Mouse (Mus musculus): ENCODE results near the gene Apbb2. TPM values are rescaled to one million over a fixed set of nuclear protein-coding genes. Genes with fewer than 3 reads are reported as not detected.

The Apbb2 gene
- polyA plus RNA-seq, 1 experiment from 2014 or later = 28.2 TPM

DNA sequence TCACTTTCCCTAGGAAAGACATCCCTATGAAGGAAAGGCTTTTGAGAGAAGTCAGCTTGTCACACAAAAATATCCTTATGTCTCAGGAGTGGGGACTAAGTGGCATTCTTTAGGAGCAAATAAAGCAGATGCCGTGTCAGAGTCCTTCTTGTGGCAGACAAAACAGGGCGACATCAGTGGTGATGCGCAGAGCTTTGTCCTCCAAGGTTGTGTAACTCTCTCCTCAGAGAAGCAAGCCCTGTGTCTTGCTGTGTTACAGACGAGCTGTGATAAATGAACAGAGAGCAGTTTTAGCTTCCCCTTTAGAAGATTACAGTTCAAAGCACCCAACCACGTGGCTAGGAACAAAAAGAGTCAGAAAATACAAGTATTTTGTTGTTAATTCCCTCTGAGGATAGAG is 205.2 kb downstream of the Apbb2 start:
- no peak for DNase-seq (ENCODE audit: low spot score)
- Histone ChIP-seq H3K4me3 (no peak overlapping the region), H3K27me3 (ENCODE audit: low read depth, poor library complexity, severe bottlenecking) (no peaks in the 10 kb centered on the region), H3K36me3 (no peaks in the 10 kb centered on the region), H3K9me3 (replicated peaks) (no peaks in the 10 kb centered on the region), H3K27ac (replicated peaks) (no peak overlapping the region), H3K4me1 (peaks cover 30% of the 10 kb centered on the region)
- WGBS = 63% methylated on average over 5 of the region's 5 CpGs

DNA sequence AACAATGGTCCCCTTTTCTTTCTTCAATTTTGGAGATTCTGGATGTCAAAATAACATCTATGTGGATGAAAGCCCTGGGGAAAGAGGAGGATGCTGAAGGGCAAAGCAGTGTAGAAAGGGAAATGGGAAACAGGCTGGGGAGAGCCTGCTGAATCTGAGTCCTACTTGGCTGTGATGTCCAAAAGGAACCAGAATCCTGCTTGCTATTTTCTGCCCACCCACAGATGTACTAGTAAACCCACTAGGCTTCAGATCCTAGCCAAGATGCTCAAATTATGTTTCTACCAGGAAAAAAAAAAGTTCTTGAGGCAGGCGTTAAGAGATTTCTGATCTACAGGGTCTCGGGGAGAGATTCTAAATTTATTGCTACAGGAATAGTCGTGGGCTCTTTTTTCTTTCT is 205.8 kb downstream of the Apbb2 start:
- H3K36me3 ChIP-seq = no peaks in the 10 kb centered on the region
- 87% methylated on average over 3 of the region's 3 CpGs for WGBS
- H3K27me3 ChIP-seq (ENCODE audit: low read depth, poor library complexity, severe bottlenecking) = no peaks in the 10 kb centered on the region
- H3K27ac ChIP-seq (replicated peaks) = no peak overlapping the region
- no peak for DNase-seq (ENCODE audit: low spot score)
- no peak overlapping the region for H3K4me3 ChIP-seq
- H3K9me3 ChIP-seq (replicated peaks) = no peaks in the 10 kb centered on the region
- H3K4me1 ChIP-seq = peaks cover 29% of the 10 kb centered on the region

DNA sequence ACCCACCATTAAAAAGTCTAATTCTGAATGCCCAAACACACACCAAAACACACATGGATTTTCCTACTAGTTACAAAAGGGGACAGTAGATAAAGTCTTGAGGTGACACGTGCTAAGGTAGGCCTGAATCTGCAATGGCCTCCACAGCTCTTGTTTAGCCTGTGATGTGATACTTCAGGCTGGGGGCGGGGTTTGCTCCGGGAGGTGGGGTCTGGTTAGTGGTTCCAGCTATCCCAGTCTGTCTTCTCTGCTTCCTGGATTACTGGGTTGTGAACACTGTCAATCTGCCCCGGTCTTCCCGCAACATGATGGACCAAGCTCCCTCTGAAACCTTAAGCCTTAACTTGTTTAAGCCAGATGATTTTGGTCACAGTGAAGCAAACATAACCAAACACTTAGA is 210.0 kb downstream of the Apbb2 start:
- 76% methylated on average over 5 of the region's 5 CpGs for WGBS
- DNase-seq (ENCODE audit: low spot score) = no peak
- Histone ChIP-seq H3K4me1 (peaks cover 10% of the 10 kb centered on the region), H3K27ac (replicated peaks) (no peak overlapping the region), H3K36me3 (no peaks in the 10 kb centered on the region), H3K4me3 (no peak overlapping the region), H3K9me3 (replicated peaks) (no peaks in the 10 kb centered on the region), H3K27me3 (ENCODE audit: low read depth, poor library complexity, severe bottlenecking) (no peaks in the 10 kb centered on the region)

DNA sequence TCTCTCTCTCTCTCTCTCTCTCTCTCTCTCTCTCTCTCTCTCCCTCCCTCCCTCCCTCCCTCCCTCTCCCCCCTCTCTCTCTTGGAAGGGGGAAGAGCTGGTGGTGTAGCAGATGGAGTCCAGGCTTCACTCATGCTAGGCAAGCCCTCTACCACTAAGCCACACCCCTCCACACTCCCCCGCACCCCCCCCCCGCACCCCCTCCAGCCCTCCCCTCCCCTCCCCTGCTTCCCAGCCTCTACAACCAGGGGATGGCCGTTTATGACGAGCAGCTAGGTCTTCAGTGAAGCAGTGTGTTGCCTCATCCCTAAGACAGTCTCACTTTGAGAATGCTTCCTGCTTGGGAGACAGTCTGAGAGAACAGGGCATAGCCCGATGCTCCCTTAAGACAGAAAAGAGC is 210.6 kb downstream of the Apbb2 start:
- no peak for DNase-seq (ENCODE audit: low spot score)
- no peak overlapping the region for H3K4me3 ChIP-seq
- no peaks in the 10 kb centered on the region for H3K36me3 ChIP-seq
- WGBS = 69% methylated on average over 4 of the region's 5 CpGs
- H3K4me1 ChIP-seq = peaks cover 10% of the 10 kb centered on the region
- H3K27me3 ChIP-seq (ENCODE audit: low read depth, poor library complexity, severe bottlenecking) = no peaks in the 10 kb centered on the region
- H3K9me3 ChIP-seq (replicated peaks) = no peaks in the 10 kb centered on the region
- peak overlapping the region; percentile 38; the same call in 1 of the 2 replicates for H3K27ac ChIP-seq (replicated peaks)

DNA sequence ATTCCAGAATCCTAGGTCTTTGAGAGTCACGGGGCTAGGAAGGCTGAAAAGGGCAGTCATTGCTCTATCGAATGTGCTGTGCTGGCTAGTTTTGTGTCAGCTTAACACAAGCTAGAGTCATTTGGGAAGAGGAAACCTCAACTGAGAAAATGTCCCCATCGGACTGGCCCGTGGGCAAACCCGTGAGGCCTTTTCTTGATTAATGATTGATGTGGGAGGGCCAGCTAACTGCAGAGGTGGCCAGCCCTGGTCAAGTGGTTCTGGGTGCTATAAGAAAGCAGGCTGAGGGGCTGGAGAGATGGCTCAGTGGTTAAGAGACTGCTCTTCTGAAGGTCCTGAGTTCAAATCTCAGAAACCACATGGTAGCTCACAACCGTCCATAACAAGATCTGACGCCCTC is 212.2 kb downstream of the Apbb2 start:
- WGBS = 98% methylated on average over 7 of the region's 7 CpGs
- H3K27me3 ChIP-seq (ENCODE audit: low read depth, poor library complexity, severe bottlenecking) = no peaks in the 10 kb centered on the region
- no peak for DNase-seq (ENCODE audit: low spot score)
- no peak overlapping the region for H3K27ac ChIP-seq (replicated peaks)
- no peak overlapping the region for H3K4me3 ChIP-seq
- no peaks in the 10 kb centered on the region for H3K9me3 ChIP-seq (replicated peaks)
- no peaks in the 10 kb centered on the region for H3K36me3 ChIP-seq
- H3K4me1 ChIP-seq = peaks cover 10% of the 10 kb centered on the region

DNA sequence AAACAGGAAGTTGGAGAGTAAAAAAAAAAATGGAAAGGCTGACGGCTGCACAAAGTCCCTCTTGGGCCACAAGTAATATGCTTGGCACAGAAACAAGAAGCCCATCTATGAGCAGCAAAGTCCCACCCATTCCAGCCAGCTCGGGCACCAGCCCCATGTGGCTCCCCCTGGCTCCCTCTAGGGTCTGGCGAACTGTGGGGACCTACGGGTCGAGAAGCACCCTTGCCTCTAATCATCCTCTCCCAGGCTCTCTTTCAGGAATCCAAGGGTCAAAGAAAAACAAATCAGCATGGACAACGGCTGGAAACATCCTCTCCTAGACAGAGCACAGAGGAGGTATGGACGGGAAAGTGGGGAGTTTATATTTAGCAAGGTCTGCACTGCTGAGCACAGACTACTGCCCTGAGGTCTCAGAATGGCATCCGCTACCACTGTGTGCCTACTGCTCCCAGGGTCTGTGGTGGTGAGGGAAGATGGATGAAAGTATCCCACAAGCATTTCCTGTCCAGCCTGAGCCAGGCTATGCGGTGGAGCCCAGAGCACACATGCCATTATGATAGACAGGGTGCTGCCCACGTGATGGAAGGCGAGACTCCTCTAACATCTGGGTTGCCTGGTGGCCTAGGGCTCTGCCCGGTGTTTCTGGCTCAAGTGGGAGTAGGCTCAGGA is 212.7 kb downstream of the Apbb2 start:
- WGBS = 81% methylated on average over 12 of the region's 12 CpGs
- no peak for DNase-seq (ENCODE audit: low spot score)
- H3K27me3 ChIP-seq (ENCODE audit: low read depth, poor library complexity, severe bottlenecking) = no peaks in the 10 kb centered on the region
- peaks cover 10% of the 10 kb centered on the region for H3K4me1 ChIP-seq
- H3K9me3 ChIP-seq (replicated peaks) = no peaks in the 10 kb centered on the region
- no peaks in the 10 kb centered on the region for H3K36me3 ChIP-seq
- no peak overlapping the region for H3K27ac ChIP-seq (replicated peaks)
- no peak overlapping the region for H3K4me3 ChIP-seq

DNA sequence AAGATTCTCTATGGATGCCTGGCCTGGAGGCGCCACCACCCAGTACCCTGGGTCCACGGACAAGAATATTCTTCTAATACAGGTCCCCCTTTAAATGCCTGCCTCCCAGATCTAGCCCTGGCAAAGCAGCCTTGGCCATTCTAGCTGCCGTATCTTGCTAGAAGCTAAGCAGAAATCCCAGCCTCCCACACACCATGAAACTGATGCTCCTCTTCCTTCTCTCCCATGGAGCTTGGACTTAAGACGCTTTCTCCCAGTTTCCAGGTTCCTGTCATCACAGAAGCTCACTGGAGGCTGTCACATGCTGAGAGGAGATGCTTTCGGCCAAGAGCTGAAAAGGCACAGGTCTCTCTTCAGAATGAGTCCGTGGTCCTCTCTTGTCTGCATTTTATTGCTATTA is 213.3 kb downstream of the Apbb2 start:
- Histone ChIP-seq H3K4me1 (peaks cover 10% of the 10 kb centered on the region), H3K9me3 (replicated peaks) (no peaks in the 10 kb centered on the region), H3K27me3 (ENCODE audit: low read depth, poor library complexity, severe bottlenecking) (no peaks in the 10 kb centered on the region), H3K36me3 (no peaks in the 10 kb centered on the region), H3K4me3 (no peak overlapping the region), H3K27ac (replicated peaks) (no peak overlapping the region)
- WGBS = 92% methylated on average over 6 of the region's 6 CpGs
- DNase-seq (ENCODE audit: low spot score) = no peak

DNA sequence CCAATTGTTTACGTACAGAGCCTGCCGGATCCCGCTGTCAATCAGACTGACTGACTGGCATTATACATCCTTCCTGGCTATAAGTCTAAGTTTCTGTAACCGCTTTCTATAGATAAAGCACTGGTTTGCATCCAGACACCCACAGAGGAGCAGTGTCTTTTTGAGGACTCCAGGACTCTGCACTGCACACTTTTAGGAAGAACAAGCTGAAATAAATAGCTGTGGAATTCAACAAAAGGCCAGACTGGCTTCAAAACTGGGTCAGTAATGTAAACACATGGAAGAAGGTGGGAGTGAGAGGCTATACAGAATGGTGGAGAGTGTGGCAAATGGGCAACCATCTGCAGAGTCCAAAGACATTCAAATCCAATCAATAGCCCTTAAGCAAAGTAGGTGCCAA is 218.0 kb downstream of the Apbb2 start:
- Histone ChIP-seq H3K36me3 (no peaks in the 10 kb centered on the region), H3K4me1 (no peaks in the 10 kb centered on the region), H3K9me3 (replicated peaks) (no peaks in the 10 kb centered on the region), H3K27ac (replicated peaks) (no peak overlapping the region), H3K27me3 (ENCODE audit: low read depth, poor library complexity, severe bottlenecking) (no peaks in the 10 kb centered on the region), H3K4me3 (no peak overlapping the region)
- no peak for DNase-seq (ENCODE audit: low spot score)
- WGBS = 95% methylated on average over 4 of the region's 4 CpGs

DNA sequence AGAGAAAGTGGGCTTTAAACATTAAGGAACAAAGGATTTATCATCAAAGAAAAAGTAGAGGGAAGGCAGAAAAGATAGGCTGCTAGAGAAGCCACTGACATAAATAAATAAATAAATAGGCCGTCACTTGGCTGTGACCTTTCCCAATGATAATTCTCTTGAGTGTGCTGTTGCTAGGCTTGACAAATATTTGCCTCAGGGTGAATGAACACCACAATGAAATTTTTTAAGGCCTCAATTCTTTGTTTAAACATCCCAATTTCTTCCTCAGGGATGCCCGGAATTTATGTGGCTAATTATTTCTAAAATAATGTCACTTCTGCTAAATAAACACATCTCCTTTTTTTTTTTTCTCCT is 219.3 kb downstream of the Apbb2 start:
- no peaks in the 10 kb centered on the region for H3K36me3 ChIP-seq
- no peaks in the 10 kb centered on the region for H3K9me3 ChIP-seq (replicated peaks)
- no peak overlapping the region for H3K27ac ChIP-seq (replicated peaks)
- H3K27me3 ChIP-seq (ENCODE audit: low read depth, poor library complexity, severe bottlenecking) = no peaks in the 10 kb centered on the region
- H3K4me1 ChIP-seq = no peaks in the 10 kb centered on the region
- H3K4me3 ChIP-seq = no peak overlapping the region
- WGBS = 87% methylated on average over 2 of the region's 2 CpGs
- no peak for DNase-seq (ENCODE audit: low spot score)

DNA sequence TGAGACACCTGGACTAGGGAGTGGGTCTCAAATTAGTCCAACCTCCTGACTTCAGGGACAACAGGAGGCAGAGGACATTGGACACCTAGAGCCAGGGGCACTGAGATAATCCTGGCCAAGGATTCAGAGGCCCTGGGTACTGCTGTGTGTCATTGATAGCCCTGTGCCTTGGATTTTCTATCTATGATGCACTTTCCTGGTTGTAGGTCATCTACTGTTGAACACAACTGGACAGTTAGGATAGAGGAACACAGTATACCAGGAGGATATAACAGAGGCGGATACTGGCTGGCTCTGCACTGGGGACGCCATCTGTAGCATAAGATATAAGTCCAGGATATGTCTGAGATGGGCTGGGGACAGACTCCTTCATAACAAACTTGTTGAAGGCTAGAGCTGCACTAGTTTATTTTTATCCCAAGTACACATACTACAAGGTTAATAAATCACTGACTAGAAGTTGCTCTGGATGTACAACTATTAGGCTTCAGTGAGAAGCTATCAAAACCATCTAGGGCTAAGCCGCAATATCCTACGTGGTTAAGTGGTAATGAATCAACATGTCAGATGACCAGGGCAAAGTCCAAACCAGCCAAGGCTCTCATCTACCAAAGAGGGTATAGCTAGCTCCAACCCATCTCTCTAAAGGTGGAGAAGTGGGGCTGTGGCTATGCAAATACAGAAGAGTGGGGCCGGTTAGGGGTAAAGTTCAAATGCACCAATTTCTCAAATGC is 219.9 kb downstream of the Apbb2 start:
- WGBS = 97% methylated on average over 5 of the region's 5 CpGs
- DNase-seq (ENCODE audit: low spot score) = no peak

DNA sequence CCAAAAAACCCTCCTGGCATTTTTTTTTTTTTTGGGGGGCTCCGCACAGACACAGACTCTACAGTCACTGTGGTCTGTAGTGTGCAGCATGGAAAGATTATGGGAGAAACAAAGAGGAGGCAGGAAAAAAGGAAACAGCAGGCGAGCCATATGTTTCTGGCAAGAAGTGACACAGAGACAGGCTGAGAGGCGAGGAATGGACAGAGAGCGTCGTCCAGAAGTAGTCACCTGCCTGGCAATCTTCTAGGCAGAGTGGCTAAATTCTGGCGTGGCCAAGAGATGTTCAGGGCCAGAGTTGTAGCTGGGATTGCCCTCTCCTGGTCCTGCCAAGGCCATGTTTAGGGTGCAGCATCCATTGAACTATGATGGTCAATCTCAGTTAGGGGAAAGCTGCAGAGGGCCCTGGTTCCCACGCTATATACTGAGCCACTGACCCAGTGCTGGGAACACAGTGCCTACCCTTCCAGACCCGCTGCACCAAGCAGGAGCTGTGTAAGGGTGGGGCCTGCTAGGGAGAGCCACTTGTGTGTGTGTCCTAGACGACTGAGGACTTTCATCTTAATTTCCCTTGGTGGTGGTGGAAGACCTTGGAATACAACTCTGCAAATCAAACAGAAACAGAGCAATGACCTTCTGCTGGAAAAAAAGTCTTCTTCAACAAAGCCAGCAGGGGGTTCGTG is 224.7 kb downstream of the Apbb2 start:
- Histone ChIP-seq H3K27ac (replicated peaks) (no peak overlapping the region), H3K4me1 (peaks cover 16% of the 10 kb centered on the region), H3K36me3 (no peaks in the 10 kb centered on the region), H3K4me3 (no peak overlapping the region), H3K27me3 (ENCODE audit: low read depth, poor library complexity, severe bottlenecking) (no peaks in the 10 kb centered on the region), H3K9me3 (replicated peaks) (no peaks in the 10 kb centered on the region)
- DNase-seq (ENCODE audit: low spot score) = no peak
- WGBS = 88% methylated on average over 10 of the region's 10 CpGs

More for the DNA sequence above, 219.9 kb downstream of the Apbb2 start:
- Histone ChIP-seq H3K36me3 (no peaks in the 10 kb centered on the region), H3K4me3 (no peak overlapping the region), H3K27me3 (ENCODE audit: low read depth, poor library complexity, severe bottlenecking) (no peaks in the 10 kb centered on the region), H3K27ac (replicated peaks) (no peak overlapping the region), H3K4me1 (no peaks in the 10 kb centered on the region), H3K9me3 (replicated peaks) (no peaks in the 10 kb centered on the region)

DNA sequence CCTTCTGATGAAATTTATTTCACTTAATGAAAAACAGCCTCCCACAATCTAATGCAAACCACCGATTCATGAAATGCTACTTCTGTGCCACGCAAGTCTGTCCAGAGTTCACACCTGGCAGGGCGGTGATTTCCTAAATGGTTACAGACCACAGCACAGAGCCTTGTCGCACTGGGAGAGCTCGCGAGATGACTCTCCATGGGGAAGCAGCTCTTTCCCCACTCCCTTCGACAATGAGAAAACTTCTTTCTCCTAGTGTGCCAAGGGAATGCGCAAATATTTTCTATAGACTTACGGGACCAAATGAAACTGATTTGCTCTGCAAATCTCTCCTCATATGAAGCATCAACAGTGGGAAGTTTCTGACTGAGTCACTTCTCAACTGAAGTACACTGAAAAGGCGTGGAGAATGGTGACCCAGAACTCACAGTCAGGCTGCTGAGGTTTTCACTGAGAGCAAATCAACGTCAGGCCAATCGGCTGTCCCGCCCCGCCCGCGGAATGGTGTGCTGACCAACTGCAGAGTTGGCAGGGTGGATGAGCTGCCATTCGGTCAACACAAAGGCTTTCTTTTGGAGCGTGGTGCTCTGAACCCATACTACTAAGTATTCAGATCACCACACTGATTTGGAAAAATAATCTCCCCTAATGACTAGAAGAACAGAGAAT is 225.6 kb downstream of the Apbb2 start:
- Histone ChIP-seq H3K9me3 (replicated peaks) (no peaks in the 10 kb centered on the region), H3K36me3 (no peaks in the 10 kb centered on the region), H3K4me1 (peaks cover 16% of the 10 kb centered on the region), H3K27me3 (ENCODE audit: low read depth, poor library complexity, severe bottlenecking) (no peaks in the 10 kb centered on the region), H3K27ac (replicated peaks) (no peak overlapping the region), H3K4me3 (no peak overlapping the region)
- 72% methylated on average over 18 of the region's 18 CpGs for WGBS
- DNase-seq (ENCODE audit: low spot score) = no peak

DNA sequence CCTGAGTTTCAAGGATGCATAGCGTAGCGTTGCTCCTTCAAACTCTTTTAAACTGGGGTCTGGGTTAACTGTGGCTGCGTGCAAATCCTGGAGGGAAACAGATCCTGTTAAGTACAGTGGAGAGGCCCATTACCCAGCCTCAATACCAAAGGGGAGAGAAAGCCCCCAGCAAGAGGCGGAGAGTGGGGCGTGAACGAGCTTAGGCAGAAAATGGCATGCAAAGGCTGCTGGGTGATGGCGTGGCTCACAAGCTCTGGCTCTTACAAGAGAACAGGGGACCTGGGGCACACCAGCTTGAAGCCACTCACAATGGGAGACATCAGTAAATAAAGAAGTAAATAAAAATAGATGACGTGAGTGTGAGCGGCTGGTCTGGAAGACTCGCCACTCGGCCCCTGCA is 226.8 kb downstream of the Apbb2 start:
- no peak overlapping the region for H3K4me3 ChIP-seq
- WGBS = 82% methylated on average over 11 of the region's 11 CpGs
- no peaks in the 10 kb centered on the region for H3K36me3 ChIP-seq

More for the DNA sequence above, 226.8 kb downstream of the Apbb2 start:
- H3K9me3 ChIP-seq (replicated peaks) = no peaks in the 10 kb centered on the region
- H3K4me1 ChIP-seq = peaks cover 16% of the 10 kb centered on the region
- no peak overlapping the region for H3K27ac ChIP-seq (replicated peaks)
- H3K27me3 ChIP-seq (ENCODE audit: low read depth, poor library complexity, severe bottlenecking) = no peaks in the 10 kb centered on the region
- no peak for DNase-seq (ENCODE audit: low spot score)

Data from midbrain, embryonic 10.5 days (tissue).